Mouse (Mus musculus): Measurements from ENCODE around the gene Eva1c. TPM values are rescaled to one million over a fixed set of nuclear protein-coding genes. Genes with fewer than 3 reads are reported as not detected.

Eva1c gene
- total and polyA plus RNA-seq, 2 experiments from 2014 or later: 1.7 to 11.4 TPM

DNA sequence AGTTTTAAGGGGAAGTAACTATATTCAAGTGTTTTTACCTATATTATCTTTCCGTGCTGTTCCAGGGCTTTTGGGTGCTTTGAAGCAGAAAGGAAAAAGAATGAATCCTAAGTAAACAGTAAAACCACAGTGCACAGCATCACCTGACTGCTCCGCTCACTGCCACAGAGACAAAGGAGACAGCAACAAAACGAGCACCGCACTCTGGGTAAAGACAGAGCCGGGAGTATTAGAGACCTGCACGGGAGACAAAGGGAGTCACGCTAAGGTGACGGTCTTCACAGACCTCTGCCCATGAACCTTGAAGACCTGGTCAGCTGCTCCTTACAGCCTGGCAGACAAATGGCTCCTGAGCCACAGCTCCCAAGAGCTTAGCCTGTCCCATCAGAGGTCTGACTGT, 120.5 kb downstream of the Eva1c start:
- H3K4me3 ChIP-seq (ENCODE audit: low read depth, low read length): no peak overlapping the region
- no peaks in the 10 kb centered on the region for H3K9me3 ChIP-seq (replicated peaks; ENCODE audit: control insufficient read depth, low read length)
- H3K27ac ChIP-seq (ENCODE audit: low read depth): no peak overlapping the region
- no peaks in the 10 kb centered on the region for H3K27me3 ChIP-seq (ENCODE audit: control insufficient read depth, insufficient read depth, low read length)
- no peak for DNase-seq (ENCODE audit: low spot score)
- no peak for TF ChIP-seq CTCF (IDR thresholded peaks at IDR 0.05; ENCODE audit: low read depth)
- no peak for TF ChIP-seq EP300 (IDR thresholded peaks at IDR 0.05; ENCODE audit: low read depth)
- H3K4me2 ChIP-seq (ENCODE audit: low read depth, low read length): no peak overlapping the region
- no peak for ATAC-seq (ENCODE audit: insufficient read depth, low read depth)
- WGBS: 92% methylated on average over 8 of the region's 8 CpGs
- H3K4me1 ChIP-seq (ENCODE audit: control insufficient read depth, insufficient read depth): no peaks in the 10 kb centered on the region
- no peak overlapping the region for H3K9ac ChIP-seq (replicated peaks; ENCODE audit: low read depth, low read length)
- H3K36me3 ChIP-seq (replicated peaks; ENCODE audit: control insufficient read depth, insufficient read depth, low read length): peaks cover 45% of the 10 kb centered on the region

DNA sequence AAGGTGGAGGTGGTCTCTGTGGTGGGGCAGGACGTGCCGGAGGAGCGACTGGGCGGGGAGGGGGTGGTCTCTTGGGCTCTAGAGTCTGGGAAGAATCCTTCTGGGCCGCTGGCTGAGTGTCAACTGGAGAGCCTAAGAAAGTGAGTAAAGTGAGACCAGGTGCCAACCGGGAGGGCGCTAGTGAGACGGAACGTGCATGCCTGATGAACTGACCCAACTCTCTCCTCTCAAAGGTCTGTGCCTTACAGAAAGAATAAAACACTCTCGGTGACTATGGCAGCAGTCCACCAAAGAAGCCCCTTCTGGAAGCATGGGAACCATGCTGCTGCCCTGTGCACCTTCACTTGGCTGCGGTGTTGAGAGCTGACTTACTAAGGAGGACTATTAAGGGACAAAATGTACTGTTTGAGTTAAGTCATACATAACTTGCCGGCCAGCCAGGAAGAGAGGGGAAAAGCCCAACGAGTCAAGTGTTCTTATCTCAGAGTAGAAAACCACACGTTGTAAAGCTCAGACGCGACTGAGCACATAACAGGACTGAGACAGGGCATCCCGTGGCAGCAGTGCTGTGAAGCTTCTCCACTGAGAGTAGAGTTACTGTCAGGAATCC, 123.9 kb downstream of the Eva1c start:
- Histone ChIP-seq H3K9me3 (replicated peaks; ENCODE audit: control insufficient read depth, low read length) (no peaks in the 10 kb centered on the region), H3K27me3 (ENCODE audit: control insufficient read depth, insufficient read depth, low read length) (no peaks in the 10 kb centered on the region), H3K4me1 (ENCODE audit: control insufficient read depth, insufficient read depth) (no peaks in the 10 kb centered on the region), H3K9ac (replicated peaks; ENCODE audit: low read depth, low read length) (no peak overlapping the region), H3K4me2 (ENCODE audit: low read depth, low read length) (no peak overlapping the region), H3K36me3 (replicated peaks; ENCODE audit: control insufficient read depth, insufficient read depth, low read length) (peaks cover 27% of the 10 kb centered on the region), H3K27ac (ENCODE audit: low read depth) (no peak overlapping the region), H3K4me3 (ENCODE audit: low read depth, low read length) (no peak overlapping the region)
- ATAC-seq (ENCODE audit: insufficient read depth, low read depth): peak; percentile 36; the same call in 1 of the 2 replicates
- WGBS: 43% methylated on average over 17 of the region's 17 CpGs
- TF ChIP-seq EP300 (IDR thresholded peaks at IDR 0.05; ENCODE audit: low read depth): no peak
- TF ChIP-seq CTCF (IDR thresholded peaks at IDR 0.05; ENCODE audit: low read depth): no peak; the same call in 1 of the 2 replicates
- no peak for DNase-seq (ENCODE audit: low spot score)

DNA sequence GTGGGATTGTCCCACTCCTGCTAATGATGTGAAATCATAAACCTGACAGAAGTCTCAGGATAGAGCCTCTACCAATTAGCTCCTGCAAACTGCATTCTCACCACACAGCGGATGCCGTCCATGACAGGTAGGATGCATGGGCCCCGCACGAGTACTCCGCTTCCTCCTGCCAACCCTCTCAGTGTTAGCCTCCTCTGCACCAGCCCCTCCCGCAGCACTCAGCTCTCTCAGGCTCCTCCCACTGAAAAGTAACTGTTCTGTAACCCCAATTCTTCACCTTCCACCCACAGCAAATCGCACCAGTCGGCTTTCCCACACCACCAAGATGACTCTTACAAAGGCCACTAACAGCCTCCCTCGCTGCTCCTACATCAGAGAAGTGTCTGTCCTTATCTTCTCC, 126.6 kb downstream of the Eva1c start:
- no peak overlapping the region for H3K4me3 ChIP-seq (ENCODE audit: low read depth, low read length)
- WGBS: 86% methylated on average over 9 of the region's 9 CpGs
- no peaks in the 10 kb centered on the region for H3K4me1 ChIP-seq (ENCODE audit: control insufficient read depth, insufficient read depth)
- no peak for ATAC-seq (ENCODE audit: insufficient read depth, low read depth)
- TF ChIP-seq EP300 (IDR thresholded peaks at IDR 0.05; ENCODE audit: low read depth) (no peak), CTCF (IDR thresholded peaks at IDR 0.05; ENCODE audit: low read depth) (no peak)
- H3K9me3 ChIP-seq (replicated peaks; ENCODE audit: control insufficient read depth, low read length): no peaks in the 10 kb centered on the region
- no peak overlapping the region for H3K27ac ChIP-seq (ENCODE audit: low read depth)
- H3K36me3 ChIP-seq (replicated peaks; ENCODE audit: control insufficient read depth, insufficient read depth, low read length): peaks cover 16% of the 10 kb centered on the region
- no peak for DNase-seq (ENCODE audit: low spot score)
- no peak overlapping the region for H3K9ac ChIP-seq (replicated peaks; ENCODE audit: low read depth, low read length)
- H3K27me3 ChIP-seq (ENCODE audit: control insufficient read depth, insufficient read depth, low read length): no peaks in the 10 kb centered on the region
- no peak overlapping the region for H3K4me2 ChIP-seq (ENCODE audit: low read depth, low read length)

DNA sequence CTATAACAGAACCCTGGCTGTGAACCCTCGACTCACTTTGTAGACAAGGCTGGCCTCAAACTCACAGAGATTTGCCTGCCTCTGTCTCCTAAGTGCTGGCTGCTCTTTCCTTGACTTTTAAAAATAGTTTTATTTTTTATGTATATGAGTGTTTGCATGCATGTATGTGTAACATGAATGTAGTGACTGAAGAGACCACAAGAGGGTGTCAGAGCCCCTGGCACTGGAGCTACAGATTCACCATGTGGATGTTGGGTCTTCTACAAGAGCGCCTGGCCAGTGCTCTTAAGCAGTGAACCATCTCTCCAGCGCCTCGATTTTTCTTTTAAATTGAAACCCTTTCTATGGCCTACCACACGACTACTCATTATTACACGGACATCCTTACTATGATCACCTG, 127.3 kb downstream of the Eva1c start:
- H3K36me3 ChIP-seq (replicated peaks; ENCODE audit: control insufficient read depth, insufficient read depth, low read length): peaks cover 16% of the 10 kb centered on the region
- TF ChIP-seq EP300 (IDR thresholded peaks at IDR 0.05; ENCODE audit: low read depth): no peak
- TF ChIP-seq CTCF (IDR thresholded peaks at IDR 0.05; ENCODE audit: low read depth): peak; percentile 22; the same call in 1 of the 2 replicates
- no peak overlapping the region for H3K4me3 ChIP-seq (ENCODE audit: low read depth, low read length)
- no peak overlapping the region for H3K27ac ChIP-seq (ENCODE audit: low read depth)
- H3K27me3 ChIP-seq (ENCODE audit: control insufficient read depth, insufficient read depth, low read length): no peaks in the 10 kb centered on the region
- ATAC-seq (ENCODE audit: insufficient read depth, low read depth): no peak
- 91% methylated on average over 6 of the region's 6 CpGs for WGBS
- DNase-seq (ENCODE audit: low spot score): no peak
- no peaks in the 10 kb centered on the region for H3K9me3 ChIP-seq (replicated peaks; ENCODE audit: control insufficient read depth, low read length)
- H3K4me2 ChIP-seq (ENCODE audit: low read depth, low read length): no peak overlapping the region
- no peak overlapping the region for H3K9ac ChIP-seq (replicated peaks; ENCODE audit: low read depth, low read length)
- no peaks in the 10 kb centered on the region for H3K4me1 ChIP-seq (ENCODE audit: control insufficient read depth, insufficient read depth)

Small RNA genes within 50 kb of the gene (microRNA-seq; reads per million reads assigned to microRNA genes)
- gene Gm22933: not detected

Other genes starting within 250 kb of the Eva1c start
- gene Mis18a, start 99.3 kb upstream of the Eva1c start, total RNA-seq (2014; rRNA removed; ENCODE audit: low replicate concordance): 10.6 and 21.2 TPM in 2 replicates
- gene Mis18a, start 99.3 kb upstream of the Eva1c start, polyA plus RNA-seq (2015; fragmentation: Nextera tagmentation; extraction: Ambion mirVana): 13.2 and 14.5 TPM in 2 replicates
- 57.5 and 68.0 TPM in 2 replicates for gene Mrap, start 88.5 kb upstream of the Eva1c start, total RNA-seq (2014; rRNA removed; ENCODE audit: low replicate concordance)
- gene Mrap, start 88.5 kb upstream of the Eva1c start, polyA plus RNA-seq (2015; fragmentation: Nextera tagmentation; extraction: Ambion mirVana): 47.8 and 49.8 TPM in 2 replicates
- gene Urb1, start 16.3 kb upstream of the Eva1c start, total RNA-seq (2014; rRNA removed; ENCODE audit: low replicate concordance): 8.7 and 16.5 TPM in 2 replicates
- gene Urb1, start 16.3 kb upstream of the Eva1c start, polyA plus RNA-seq (2015; fragmentation: Nextera tagmentation; extraction: Ambion mirVana): 2.7 and 3.0 TPM in 2 replicates
- gene Cfap298, start 108.4 kb downstream of the Eva1c start, total RNA-seq (2014; rRNA removed; ENCODE audit: low replicate concordance): 7.1 and 22.1 TPM in 2 replicates
- gene Cfap298, start 108.4 kb downstream of the Eva1c start, polyA plus RNA-seq (2015; fragmentation: Nextera tagmentation; extraction: Ambion mirVana): 39.6 and 45.4 TPM in 2 replicates
- 11.8 and 19.3 TPM in 2 replicates for gene Synj1, start 184.6 kb downstream of the Eva1c start, total RNA-seq (2014; rRNA removed; ENCODE audit: low replicate concordance)
- 6.6 and 8.5 TPM in 2 replicates for gene Synj1, start 184.6 kb downstream of the Eva1c start, polyA plus RNA-seq (2015; fragmentation: Nextera tagmentation; extraction: Ambion mirVana)
- gene Paxbp1, start 217.8 kb downstream of the Eva1c start, total RNA-seq (2014; rRNA removed; ENCODE audit: low replicate concordance): 30.6 and 33.8 TPM in 2 replicates
- gene Paxbp1, start 217.8 kb downstream of the Eva1c start, polyA plus RNA-seq (2015; fragmentation: Nextera tagmentation; extraction: Ambion mirVana): 18.8 and 19.0 TPM in 2 replicates